Comparison of ENCODE assay signal across 27 mouse cellular contexts in genomic region chr11:59910586-59910985, GRCm38 (mm10). TPM values are rescaled to one million over a fixed set of nuclear protein-coding genes. Genes with fewer than 3 reads are reported as not detected.
DNase-seq lines count a peak whose midpoint lies in the region; ATAC-seq and TF ChIP-seq lines count a peak whose summit lies in the region.
"Had no signal": no experiment of that assay in that cellular context is flagged by ENCODE, and none has a peak within 500 bp of the region (broad histone marks: within the 10 kb centered on the region; RNA-seq: fewer than 3 reads in every experiment).

No protein-coding gene starts in this region.

- no peak overlapping the region for H3K4me2 ChIP-seq in kidney, embryonic 16.5 days (replicated peaks; ENCODE audit: low read depth, low read length)
- no peak overlapping the region for H3K4me2 ChIP-seq in liver, embryonic 14.5 days (ENCODE audit: low read depth)
- H3K4me2 ChIP-seq: embryonic facial prominence, embryonic 13.5 days; forebrain, embryonic 12.5 days; forebrain, embryonic 15.5 days; heart, embryonic 12.5 days; heart, embryonic 15.5 days; hindbrain, embryonic 13.5 days had no signal

- H3K27me3 ChIP-seq in kidney, adult 2 months (replicated peaks; ENCODE audit: control insufficient read depth, insufficient read depth, low read length), result no peaks in the 10 kb centered on the region
- H3K27me3 ChIP-seq in kidney, embryonic 16.5 days (ENCODE audit: insufficient read depth, low read length), result no peaks in the 10 kb centered on the region
- no peaks in the 10 kb centered on the region for H3K27me3 ChIP-seq in liver, embryonic 14.5 days (ENCODE audit: control insufficient read depth, insufficient read depth, low read length)
- H3K27me3 ChIP-seq: forebrain, embryonic 12.5 days; forebrain, embryonic 15.5 days; heart, embryonic 12.5 days; heart, embryonic 15.5 days; hindbrain, embryonic 13.5 days had no signal

- H3K4me3 ChIP-seq in kidney, adult 2 months (ENCODE audit: insufficient read depth, low read depth, low read length), result no peak overlapping the region
- no peak overlapping the region for H3K4me3 ChIP-seq in kidney, embryonic 16.5 days (ENCODE audit: low read length)
- no peak overlapping the region for H3K4me3 ChIP-seq in liver, embryonic 14.5 days (ENCODE audit: insufficient read depth in 1 of 2, low read depth in 2 of 2, low read length in 2 of 2)
- H3K4me3 ChIP-seq: embryonic facial prominence, embryonic 10.5 days; embryonic facial prominence, embryonic 13.5 days; erythroblast, embryonic 14.5 days; forebrain, embryonic 12.5 days; forebrain, embryonic 15.5 days; heart, embryonic 12.5 days; heart, embryonic 15.5 days; hindbrain, embryonic 10.5 days; hindbrain, embryonic 13.5 days had no signal

- H3K27ac ChIP-seq in kidney, adult 2 months (ENCODE audit: insufficient read depth, low read depth, low read length), result peak overlapping the region; percentile 27; the same call in 1 of the 2 replicates
- no peak overlapping the region for H3K27ac ChIP-seq in kidney, embryonic 16.5 days (ENCODE audit: low read length)
- no peak overlapping the region for H3K27ac ChIP-seq in liver, embryonic 14.5 days
- H3K27ac ChIP-seq: embryonic facial prominence, embryonic 10.5 days; embryonic facial prominence, embryonic 13.5 days; forebrain, embryonic 12.5 days; forebrain, embryonic 15.5 days; heart, embryonic 15.5 days; hindbrain, embryonic 10.5 days; hindbrain, embryonic 13.5 days had no signal

- no peaks in the 10 kb centered on the region for H3K9me3 ChIP-seq in kidney, embryonic 16.5 days (ENCODE audit: low read length)
- no peaks in the 10 kb centered on the region for H3K9me3 ChIP-seq in liver, embryonic 14.5 days (ENCODE audit: control insufficient read depth, low read length)
- H3K9me3 ChIP-seq: embryonic facial prominence, embryonic 10.5 days; embryonic facial prominence, embryonic 13.5 days; forebrain, embryonic 12.5 days; forebrain, embryonic 15.5 days; heart, embryonic 12.5 days; heart, embryonic 15.5 days; hindbrain, embryonic 10.5 days; hindbrain, embryonic 13.5 days had no signal

- no peak for TF ChIP-seq POLR2A in kidney, adult 2 months (IDR thresholded peaks at IDR 0.05; ENCODE audit: low read depth, low read length)

- no peak for TF ChIP-seq CTCF in kidney, adult 2 months (conservative IDR thresholded peaks at IDR 0.05; ENCODE audit: insufficient read depth, insufficient read length, low read depth, low read length)
- TF ChIP-seq CTCF in liver, embryonic 14.5 days (IDR thresholded peaks at IDR 0.05; ENCODE audit: low read depth), result no peak

- DNase-seq in kidney, adult 2 months, result no peak
- DNase-seq in liver, embryonic 14.5 days (ENCODE audit: low read depth in 3 of 3, low spot score in 3 of 3), result no peak
- DNase-seq in liver, result no peak
- no peak for DNase-seq in left cerebral cortex, adult 11 months (ENCODE audit: low spot score)
- DNase-seq: adrenal gland, adult 2 months; adrenal gland, postnatal 14 days; cerebellum, adult 11-12 months; cerebellum, adult 8-10 months; cerebellum, postnatal 10 days; cerebellum, postnatal 36 days; embryo, embryonic 11 days; gastrocnemius, postnatal 25 days; heart, adult 18-20 months; heart, postnatal 10 days; heart, postnatal 36 days had no signal

- peaks cover 4% of the 10 kb centered on the region; the same call in 1 of the 2 replicates for H3K4me1 ChIP-seq in kidney, adult 2 months (ENCODE audit: control insufficient read depth, insufficient read depth, low read length)
- H3K4me1 ChIP-seq in kidney, embryonic 16.5 days (ENCODE audit: insufficient read depth, low read length), result peaks cover 8% of the 10 kb centered on the region
- peaks cover 0 to 11% of the 10 kb centered on the region in 2 experiments; a peak in 2 of 4 replicates for H3K4me1 ChIP-seq in liver, embryonic 14.5 days (replicated peaks; ENCODE audit: control insufficient read depth in 2 of 2, insufficient read depth in 2 of 2, low read length in 1 of 2)
- H3K4me1 ChIP-seq: embryonic facial prominence, embryonic 10.5 days; embryonic facial prominence, embryonic 13.5 days; forebrain, embryonic 12.5 days; forebrain, embryonic 15.5 days had no signal

- no peaks in the 10 kb centered on the region for H3K36me3 ChIP-seq in kidney, adult 2 months (ENCODE audit: control insufficient read depth, insufficient read depth, low read length)
- no peaks in the 10 kb centered on the region for H3K36me3 ChIP-seq in kidney, embryonic 16.5 days (ENCODE audit: insufficient read depth, low read length)
- no peaks in the 10 kb centered on the region for H3K36me3 ChIP-seq in liver, embryonic 14.5 days (replicated peaks; ENCODE audit: control insufficient read depth, insufficient read depth, low read depth)
- H3K36me3 ChIP-seq: embryonic facial prominence, embryonic 10.5 days; embryonic facial prominence, embryonic 13.5 days; forebrain, embryonic 12.5 days; forebrain, embryonic 15.5 days; heart, embryonic 12.5 days; heart, embryonic 15.5 days; hindbrain, embryonic 10.5 days; hindbrain, embryonic 13.5 days had no signal

- TF ChIP-seq EP300 in liver, embryonic 14.5 days (IDR thresholded peaks at IDR 0.05; ENCODE audit: low read depth), result no peak

- no peak overlapping the region for H3K9ac ChIP-seq in kidney, embryonic 16.5 days (replicated peaks; ENCODE audit: low read length)
- no peak overlapping the region for H3K9ac ChIP-seq in liver, embryonic 14.5 days (replicated peaks)
- H3K9ac ChIP-seq: embryonic facial prominence, embryonic 13.5 days; forebrain, embryonic 12.5 days; forebrain, embryonic 15.5 days; heart, embryonic 12.5 days; heart, embryonic 15.5 days; hindbrain, embryonic 13.5 days had no signal

- ATAC-seq in kidney, embryonic 16.5 days (ENCODE audit: low FRiP score, low TSS enrichment), result no peak
- peak; percentile 35; the same call in 1 of the 2 replicates for ATAC-seq in liver, embryonic 14.5 days (ENCODE audit: insufficient read depth)
- peak; percentile 80 for ATAC-seq in megakaryocyte progenitor cell, adult 5-6 weeks (replicated peaks; ENCODE audit: poor library complexity)
- ATAC-seq: forebrain, embryonic 15.5 days; hindbrain, embryonic 16.5 days had no signal

RNA-seq across cellular contexts. Expression of gene Med9, which starts 37.4 kb away (rescaled TPM):
- 20.4 and 25.7 TPM in 2 replicates for polyA plus RNA-seq in kidney, adult 2 months (2012; rRNA removed)
- 49.1 and 49.3 TPM in 2 replicates for polyA plus RNA-seq in kidney, embryonic 16.5 days (2015; fragmentation: Nextera tagmentation; extraction: Ambion mirVana)
- 9.4 and 11.2 TPM in 2 replicates for polyA plus RNA-seq in liver, embryonic 14.5 days (2012; rRNA removed)
- polyA plus RNA-seq in liver, embryonic 14.5 days (2014; fragmentation: Nextera tagmentation; extraction: Ambion mirVana), result 15.9 and 18.0 TPM in 2 replicates
- total RNA-seq in megakaryocyte progenitor cell, adult 5-6 weeks (2015), result 19.1 and 19.8 TPM in 2 replicates
- 18.1 and 26.1 TPM in 2 replicates for total RNA-seq in megakaryocyte progenitor cell, adult 5-6 weeks (2017)

RNA-seq across cellular contexts. Expression of gene Rasd1, which starts 54.2 kb away (rescaled TPM):
- polyA plus RNA-seq in kidney, adult 2 months (2012; rRNA removed), result 7.2 and 8.9 TPM in 2 replicates
- polyA plus RNA-seq in kidney, embryonic 16.5 days (2015; fragmentation: Nextera tagmentation; extraction: Ambion mirVana), result 3.3 and 4.2 TPM in 2 replicates
- polyA plus RNA-seq in liver, embryonic 14.5 days (2012; rRNA removed), result 0.37 and 0.43 TPM in 2 replicates
- polyA plus RNA-seq in liver, embryonic 14.5 days (2014; fragmentation: Nextera tagmentation; extraction: Ambion mirVana), result 0.52 and 0.69 TPM in 2 replicates
- total RNA-seq in megakaryocyte progenitor cell, adult 5-6 weeks (2015), result 0.72 and 1.4 TPM in 2 replicates
- total RNA-seq in megakaryocyte progenitor cell, adult 5-6 weeks (2017), result 0.10 TPM in 1 of 2 replicates, not detected in the other
- polyA plus RNA-seq: erythroblast, embryonic 14.5 days had no signal
